Mouse (Mus musculus) ES-E14 (cell line): ENCODE measurements around the gene Olfr693. TPM values are rescaled to one million over a fixed set of nuclear protein-coding genes. Genes with fewer than 3 reads are reported as not detected.

Experiments
- DNase-seq: peaks from one replicate; pipeline ENCODE4 v3.0.0-alpha.2; 2013; ENCODE audit warnings: low read depth, low spot score
- H3K27ac ChIP-seq: 2 replicates; pipeline ENCODE4 v1.5.1; 2012; ENCODE audit warnings: low read depth, mild to moderate bottlenecking, low read length, moderate library complexity, mixed read lengths; ENCODE audit not compliant: poor library complexity, insufficient read depth, severe bottlenecking
- H3K36me3 ChIP-seq: 2 replicates; pipeline ENCODE4 v1.6.1; 2012; ENCODE audit warnings: mild to moderate bottlenecking, low read length, moderate library complexity, mixed read lengths; ENCODE audit not compliant: control insufficient read depth, poor library complexity, insufficient read depth, severe bottlenecking
- H3K4me1 ChIP-seq, 2 experiments: fragments of 150-350 bp in 1 of 2; sonication (generic) in 1 of 2; 2 replicates each; pipeline ENCODE4 v1.6.1; 2012; ENCODE audit warnings: low read length in 2 of 2, mild to moderate bottlenecking in 1 of 2, mixed read lengths in 1 of 2; ENCODE audit not compliant: control insufficient read depth in 2 of 2, insufficient read depth in 2 of 2, poor library complexity in 1 of 2
- H3K4me3 ChIP-seq, 2 experiments: fragments of 150-350 bp in 1 of 2; sonication (generic) in 1 of 2; 2 replicates each; pipeline ENCODE4 v1.5.1; 2012; ENCODE audit warnings: low read length in 2 of 2, low read depth in 1 of 2, mild to moderate bottlenecking in 1 of 2, mixed read lengths in 1 of 2; ENCODE audit not compliant: insufficient read depth in 1 of 2, poor library complexity in 1 of 2, severe bottlenecking in 1 of 2
- H3K9ac ChIP-seq: 2 replicates; pipeline ENCODE4 v1.6.1; 2012; ENCODE audit warnings: low read depth, mild to moderate bottlenecking, low read length, mixed read lengths; ENCODE audit not compliant: poor library complexity, insufficient read depth, severe bottlenecking
- H3K9me3 ChIP-seq: fragments of 150-350 bp; sonication (generic); 2 replicates; pipeline ENCODE4 v1.6.1; 2012; ENCODE audit warnings: low read depth, mild to moderate bottlenecking, low read length; ENCODE audit not compliant: control insufficient read depth, insufficient read depth
- CHD2 ChIP-seq: IDR thresholded peaks from 2 replicates; pipeline ENCODE4 v1.6.1; 2014; ENCODE audit warnings: mild to moderate bottlenecking, low read depth, low read length, inconsistent platforms
- HCFC1 ChIP-seq: IDR thresholded peaks from 2 replicates; pipeline ENCODE4 v1.6.1; 2012; ENCODE audit warnings: low read length, inconsistent platforms, borderline replicate concordance; ENCODE audit not compliant: insufficient read depth
- MAFK ChIP-seq: IDR thresholded peaks from 2 replicates; pipeline ENCODE4 v1.6.1; 2014; ENCODE audit warnings: mild to moderate bottlenecking, low read depth, low read length, inconsistent platforms; ENCODE audit not compliant: insufficient read depth
- ZC3H11A ChIP-seq: IDR thresholded peaks from 2 replicates; pipeline ENCODE4 v1.6.1; 2012; ENCODE audit warnings: low read depth, mild to moderate bottlenecking, inconsistent platforms, low read length, borderline replicate concordance
- ZNF384 ChIP-seq: IDR thresholded peaks from 2 replicates; pipeline ENCODE4 v1.6.1; 2012; ENCODE audit warnings: low read depth, low read length, inconsistent platforms
- in situ Hi-C, 2 experiments: fragments of 600-800 bp; cut with MboI; formaldehyde crosslinking; loops; one replicate each; pipeline ENCODE4 v1.15.1; 2025; ENCODE audit warnings: low sequenced_read_pairs in 2 of 2, inconsistent platforms in 1 of 2; ENCODE audit not compliant: unreplicated experiment in 2 of 2
- total RNA-seq: library from RNA; depleted of rRNA; stranded (reverse); fragments of 300-350 nt; gene quantifications from 2 replicates; pipeline ENCODE4 v1.2.3, GENCODE M21; 2012

The Olfr693 gene
- total RNA-seq, 1 experiment, result not detected

GRCm38 (mm10) chr7:106696891-106697290, 16.5 kb upstream of the Olfr693 start:
- in situ Hi-C loops, result loop anchor here in 1 of 2 experiments (25.0 kb wide), 1 partner anchor 90 kb away; the partner anchor contains the start of gene Olfr699
- H3K27ac ChIP-seq, result no peak overlapping the region
- TF ChIP-seq ZC3H11A, result no peak
- TF ChIP-seq MAFK, result no peak
- no peak for TF ChIP-seq ZNF384
- TF ChIP-seq HCFC1, result no peak
- no peak for DNase-seq
- H3K4me3 ChIP-seq, result no peak overlapping the region
- H3K4me1 ChIP-seq, result no peaks in the 10 kb centered on the region
- H3K9ac ChIP-seq, result no peak overlapping the region
- no peaks in the 10 kb centered on the region for H3K36me3 ChIP-seq
- no peaks in the 10 kb centered on the region for H3K9me3 ChIP-seq

- Histone ChIP-seq H3K36me3 (no peaks in the 10 kb centered on the region), H3K4me3 (no peak overlapping the region), H3K4me1 (no peaks in the 10 kb centered on the region), H3K9ac (no peak overlapping the region), H3K9me3 (no peaks in the 10 kb centered on the region), H3K27ac (no peak overlapping the region)
- no peak for TF ChIP-seq HCFC1
- no peak for TF ChIP-seq MAFK
- no peak for TF ChIP-seq ZC3H11A
- no peak for TF ChIP-seq ZNF384
- TF ChIP-seq CHD2, result no peak
- no peak for DNase-seq
- in situ Hi-C loops, result loop anchor here in 1 of 2 experiments (25.0 kb wide), 1 partner anchor 94 kb away; the partner anchor contains the start of gene Olfr699
Measured at GRCm38 (mm10) chr7:106692976-106693375, 12.6 kb upstream of the Olfr693 start.

GRCm38 (mm10) chr7:106691714-106692113, 11.3 kb upstream of the Olfr693 start, which contains the start of gene Olfr694:
Gene Olfr694 (minus strand): TSS chr7:106691814.
- in situ Hi-C loops, result loop anchor here in 1 of 2 experiments (25.0 kb wide), 1 partner anchor 96 kb away; the partner anchor contains the start of gene Olfr699
- no peak within 1 kb of the TSS for H3K9ac ChIP-seq
- no peaks in the 10 kb centered on the region for H3K4me1 ChIP-seq
- H3K27ac ChIP-seq, result no peak within 1 kb of the TSS
- TF ChIP-seq MAFK (no peak), HCFC1 (no peak), ZNF384 (no peak), CHD2 (no peak), ZC3H11A (no peak)
- DNase-seq, result no peak
- no peaks in the 10 kb centered on the region for H3K36me3 ChIP-seq
- H3K4me3 ChIP-seq, result no peak within 1 kb of the TSS
- H3K9me3 ChIP-seq, result no peaks in the 10 kb centered on the region

- in situ Hi-C loops, result loop anchor here in 1 of 2 experiments (25.0 kb wide), 1 partner anchor 102 kb away; the partner anchor contains the start of gene Olfr699
Measured at GRCm38 (mm10) chr7:106685382-106685781, 5.0 kb upstream of the Olfr693 start.

GRCm38 (mm10) chr7:106652344-106652652, 28.1 kb downstream of the Olfr693 start:
- TF ChIP-seq HCFC1 (no peak), ZNF384 (no peak), CHD2 (no peak), ZC3H11A (no peak), MAFK (no peak)
- H3K4me1 ChIP-seq, result no peaks in the 10 kb centered on the region
- no peak overlapping the region for H3K4me3 ChIP-seq
- in situ Hi-C loops, result no loop called here
- H3K27ac ChIP-seq, result no peak overlapping the region
- no peak overlapping the region for H3K9ac ChIP-seq
- peaks cover 4% of the 10 kb centered on the region; the same call in 1 of the 2 replicates for H3K9me3 ChIP-seq
- no peaks in the 10 kb centered on the region for H3K36me3 ChIP-seq
- no peak for DNase-seq

More at GRCm38 (mm10) chr7:106685382-106685781, 5.0 kb upstream of the Olfr693 start:
- H3K4me1 ChIP-seq, result no peaks in the 10 kb centered on the region
- H3K27ac ChIP-seq, result no peak overlapping the region
- no peak overlapping the region for H3K4me3 ChIP-seq
- H3K36me3 ChIP-seq, result no peaks in the 10 kb centered on the region
- TF ChIP-seq HCFC1 (no peak), MAFK (no peak), ZC3H11A (no peak), ZNF384 (no peak), CHD2 (no peak)
- DNase-seq, result no peak
- no peak overlapping the region for H3K9ac ChIP-seq
- H3K9me3 ChIP-seq, result no peaks in the 10 kb centered on the region
